Mouse (Mus musculus) layer of hippocampus, adult 11-12 months (tissue): Measurements from ENCODE around the gene Plcd3.

Source experiments
- DNase-seq: peaks from one replicate; pipeline ENCODE4 v3.0.0; 2022; ENCODE audit warnings: low spot score

Plcd3 gene

DNA sequence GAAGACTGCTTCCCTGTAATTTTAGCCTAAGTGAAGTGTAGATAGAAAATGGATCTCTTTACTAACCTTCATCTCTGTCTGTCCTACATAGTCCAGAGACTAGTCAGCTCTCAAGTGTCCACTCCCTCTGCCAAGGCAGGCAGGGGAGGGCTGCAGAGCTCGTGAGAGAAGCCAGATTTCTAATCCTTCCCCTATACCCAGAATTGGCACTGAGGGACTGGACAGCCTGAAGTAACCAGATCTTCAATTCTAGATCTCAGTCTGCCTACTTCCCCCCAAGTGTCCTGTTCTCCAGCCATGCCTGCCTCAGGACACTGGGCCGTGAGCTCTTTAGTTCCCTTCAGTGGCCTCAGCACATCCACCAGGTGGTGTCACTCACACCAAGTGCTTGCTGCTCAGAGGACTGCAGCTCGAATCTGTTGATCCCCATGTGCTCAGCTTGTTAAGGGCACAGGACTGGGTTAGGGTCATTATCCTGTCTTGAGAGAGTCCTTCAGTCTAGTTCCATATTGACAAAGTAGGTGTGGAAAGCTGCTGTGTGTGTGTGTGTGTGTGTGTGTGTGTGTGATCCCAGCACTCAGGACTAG is 42.9 kb downstream of the Plcd3 start:
- DNase-seq, result no peak

DNA sequence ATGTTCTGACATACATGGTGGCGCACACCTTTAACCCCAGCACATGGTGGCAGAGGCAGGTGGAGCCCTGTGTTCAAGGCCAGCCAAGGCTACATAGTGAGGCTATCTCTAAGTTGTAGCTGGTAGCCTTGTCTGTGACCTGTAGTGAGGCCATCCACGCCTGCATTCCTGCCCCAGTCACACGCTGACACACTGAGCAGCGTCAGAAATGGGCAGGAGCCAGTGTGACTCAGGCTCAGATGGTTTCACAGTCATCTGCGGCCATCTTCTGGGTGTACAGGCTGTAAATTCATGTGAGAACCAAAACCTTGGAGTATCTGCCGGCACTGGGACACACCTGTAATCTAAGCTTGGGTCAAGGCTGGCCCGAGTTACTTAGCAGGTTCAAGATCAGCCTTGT is 44.8 kb downstream of the Plcd3 start:
- no peak for DNase-seq

DNA sequence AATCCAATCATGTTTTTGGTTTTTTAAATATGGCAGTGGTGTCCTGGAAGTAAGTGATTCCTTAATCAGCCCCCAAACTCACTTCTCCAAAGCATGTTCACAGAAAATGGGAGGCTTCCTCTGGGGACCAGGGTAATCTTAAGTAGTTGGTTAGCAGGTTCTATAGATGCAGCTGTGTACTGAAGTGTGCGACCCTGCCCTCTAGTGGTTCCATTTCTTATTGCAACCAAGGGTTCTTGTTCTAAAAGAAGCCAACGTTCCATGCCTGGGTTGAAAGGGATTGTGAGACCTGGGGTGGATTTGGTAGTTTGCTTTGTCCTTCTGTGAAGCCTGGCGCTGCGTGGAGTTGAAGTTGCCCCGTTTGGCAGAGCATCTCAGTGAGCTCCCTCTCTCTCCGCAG is 46.7 kb downstream of the Plcd3 start:
- peak; percentile 91 for DNase-seq

DNA sequence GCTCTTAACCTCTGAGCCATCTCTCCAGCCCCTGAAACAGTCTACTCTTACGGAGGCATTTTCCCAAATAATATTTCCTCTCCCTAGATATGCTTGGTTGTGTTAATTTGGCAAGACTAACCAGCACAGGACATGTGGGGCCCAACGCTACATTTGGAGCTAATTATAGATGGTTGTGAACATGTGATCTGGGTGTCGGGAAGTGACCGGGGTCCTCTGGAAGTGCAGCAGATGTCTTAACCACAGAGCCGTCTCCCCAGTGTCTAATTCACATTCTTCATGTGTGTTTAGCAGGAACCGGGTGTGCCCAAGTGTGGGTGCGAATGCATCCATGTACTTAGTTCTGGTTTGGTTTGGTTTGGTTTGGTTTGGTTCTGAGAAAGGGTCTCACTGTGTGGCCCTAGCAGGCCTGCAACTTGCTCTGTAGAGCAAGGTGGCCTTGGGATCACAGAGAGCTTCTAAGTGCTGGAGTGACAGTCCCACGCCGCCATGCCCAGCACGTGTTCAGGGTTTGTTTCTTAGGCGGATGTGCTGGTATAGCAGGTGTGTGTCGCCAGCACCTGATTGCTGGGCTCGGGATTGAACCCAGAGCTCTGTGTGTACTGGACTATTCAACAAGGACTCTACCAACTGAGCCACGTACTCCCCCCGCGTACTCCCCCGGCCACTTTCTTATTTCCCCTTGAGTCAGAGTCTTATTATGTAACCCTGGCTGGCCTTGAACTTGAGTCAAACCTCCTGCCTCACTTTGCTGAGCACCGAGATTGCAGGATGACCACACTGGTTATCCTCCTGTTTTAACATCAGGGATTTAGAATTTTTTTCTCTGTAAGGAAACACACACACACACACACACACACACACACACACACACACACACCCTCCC is 48.0 kb downstream of the Plcd3 start:
- no peak for DNase-seq

DNA sequence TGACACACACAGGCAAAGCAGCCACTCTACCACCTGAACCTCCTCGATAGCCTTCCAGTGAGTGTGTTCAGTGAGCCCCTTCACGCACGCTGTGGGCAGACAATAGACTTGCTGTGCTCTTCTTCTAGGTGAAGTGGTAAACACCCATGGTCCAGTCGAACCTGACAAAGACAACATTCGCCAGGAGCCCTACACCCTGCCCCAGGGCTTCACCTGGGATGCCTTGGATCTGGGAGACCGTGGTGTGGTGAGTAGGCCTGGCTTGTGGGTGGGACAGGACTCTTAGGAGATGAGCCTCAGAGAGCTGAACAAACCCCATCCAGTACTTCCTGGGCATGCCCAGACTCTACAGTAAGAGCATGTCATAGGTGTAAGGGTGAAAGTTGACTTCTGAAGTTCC is 49.4 kb downstream of the Plcd3 start:
- DNase-seq, result no peak

DNA sequence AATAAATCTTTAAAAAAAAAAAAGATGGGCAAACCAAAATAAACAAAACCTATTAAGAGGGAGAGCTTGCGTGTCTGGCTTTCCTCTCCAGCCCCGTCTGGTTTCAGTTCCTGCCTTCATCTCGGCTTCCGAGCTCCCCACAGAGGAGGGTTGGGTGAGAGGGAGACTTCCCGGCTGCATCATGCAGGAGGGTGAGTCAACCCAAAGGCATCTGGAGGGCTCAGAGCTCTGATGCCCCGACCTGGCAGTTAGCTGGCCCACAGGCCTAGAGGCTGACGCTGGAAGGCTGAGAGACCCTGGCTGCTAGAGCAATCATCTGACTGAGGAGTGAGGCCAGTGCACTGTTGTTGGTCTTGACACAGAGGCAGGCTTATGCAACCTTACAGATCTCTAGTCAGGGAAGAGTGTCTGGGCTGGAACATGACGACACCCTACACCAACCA is 50.2 kb downstream of the Plcd3 start:
- DNase-seq, result peak; percentile 77

GRCm38 (mm10) chr11:103050153-103050552 is 51.3 kb downstream of the Plcd3 start:
- no peak for DNase-seq

DNA sequence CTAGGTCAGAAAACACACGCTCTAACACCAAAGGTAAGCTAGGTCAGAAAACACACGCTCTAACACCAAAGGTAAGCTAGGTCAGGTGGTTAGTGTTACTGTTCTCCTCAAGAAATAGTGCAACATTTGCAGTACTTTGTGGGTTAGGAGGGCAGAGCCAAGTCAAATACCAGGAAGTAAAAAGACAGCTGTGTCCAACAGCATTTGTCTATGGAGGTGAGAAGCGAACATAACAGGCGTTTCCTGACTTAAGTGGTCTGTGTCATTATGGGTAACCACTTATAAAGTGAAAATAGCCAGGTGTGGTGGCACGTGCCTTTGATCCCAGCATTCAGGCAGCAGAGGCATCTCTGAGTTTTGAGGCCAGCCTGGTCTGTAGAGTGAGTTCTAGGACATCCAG is 51.8 kb downstream of the Plcd3 start:
- no peak for DNase-seq

- no peak for DNase-seq
Measured at GRCm38 (mm10) chr11:103046286-103046685, 55.2 kb downstream of the Plcd3 start.

DNA sequence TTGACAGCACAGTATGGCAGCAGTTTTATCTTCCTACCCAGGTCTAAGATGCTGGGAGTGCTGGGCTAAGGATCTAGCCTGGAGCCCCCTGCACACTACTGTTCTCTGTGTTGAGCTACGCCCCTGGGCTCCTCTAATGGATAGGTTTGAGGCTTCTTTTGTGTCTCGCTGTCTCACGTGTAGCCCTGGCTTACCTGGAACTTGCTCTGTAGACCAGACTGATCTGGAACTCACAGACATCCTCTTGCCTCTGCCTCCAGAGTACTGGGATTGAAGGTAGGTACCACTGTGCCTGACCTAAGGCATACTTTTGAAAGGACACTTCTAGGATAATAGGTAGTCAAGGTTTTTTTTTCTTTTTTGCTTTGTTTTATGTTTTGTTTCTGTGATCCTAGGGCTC is 57.5 kb downstream of the Plcd3 start:
- no peak for DNase-seq

- no peak for DNase-seq
Measured at GRCm38 (mm10) chr11:103042828-103043227, 58.6 kb downstream of the Plcd3 start.

- DNase-seq, result peak; percentile 65
Measured at GRCm38 (mm10) chr11:103038037-103038436, 63.4 kb downstream of the Plcd3 start.

- no peak for DNase-seq
Measured at GRCm38 (mm10) chr11:103036881-103037465, 64.5 kb downstream of the Plcd3 start.

DNA sequence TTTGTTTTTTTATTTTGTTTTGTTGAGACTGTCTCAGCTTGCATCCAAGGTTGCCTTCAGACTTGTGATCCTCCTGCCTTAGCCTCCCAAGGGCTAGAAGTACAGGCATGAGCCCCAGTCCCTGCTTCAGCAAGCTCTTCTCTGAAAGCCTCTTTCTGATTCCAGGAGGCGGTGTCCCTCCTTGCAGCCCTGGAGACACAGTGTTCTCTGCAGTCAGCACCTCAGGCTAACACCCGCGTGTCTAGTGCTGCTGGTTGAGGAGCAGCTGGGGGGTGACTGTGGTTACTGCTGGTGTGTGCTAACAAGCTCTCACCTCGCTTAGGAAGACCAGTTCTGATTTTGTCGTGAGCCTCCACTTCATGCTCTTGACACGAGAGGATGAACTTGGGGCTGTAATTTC is 66.5 kb downstream of the Plcd3 start:
- DNase-seq, result no peak

- DNase-seq, result no peak
Measured at GRCm38 (mm10) chr11:103033030-103033429, 68.4 kb downstream of the Plcd3 start.

DNA sequence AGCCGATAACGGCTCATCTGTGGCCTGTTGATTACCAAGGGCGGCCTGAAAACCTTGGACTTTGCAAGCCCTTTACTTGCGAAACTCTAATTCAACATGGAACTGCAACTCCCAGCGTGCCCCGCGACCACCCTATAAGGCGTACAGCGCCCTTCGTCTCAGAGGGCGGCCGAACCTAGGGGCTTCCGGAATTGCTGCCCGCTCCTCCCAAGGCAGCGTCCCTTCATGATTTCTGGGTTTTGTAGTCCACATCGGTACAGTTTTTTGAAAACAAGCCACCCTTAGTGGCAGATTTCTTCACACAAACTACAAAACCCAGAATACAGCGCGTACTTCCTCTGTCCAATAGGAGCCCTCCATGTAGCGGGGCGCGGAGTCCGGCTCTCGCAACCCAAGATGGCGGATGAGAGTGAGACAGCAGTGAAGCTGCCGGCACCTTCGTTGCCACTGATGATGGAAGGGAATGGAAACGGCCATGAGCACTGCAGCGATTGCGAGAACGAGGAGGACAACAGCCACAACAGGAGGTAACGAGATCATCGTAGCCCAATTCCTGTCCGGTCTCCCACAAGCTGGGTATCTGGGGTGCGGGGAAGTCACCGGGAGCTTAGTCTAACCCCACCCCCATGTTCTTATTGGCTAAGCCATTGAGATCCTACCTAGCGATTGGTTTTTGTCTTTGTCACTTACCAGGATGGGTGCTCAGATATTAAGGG is 73.1 kb downstream of the Plcd3 start, which contains the start of the genes Nmt1 and Dcakd:
Gene Nmt1, plus strand, starts transcription at position 15 of the 716 bp plus-strand sequence.
Gene Dcakd, minus strand, starts transcription at position 158 of the 716 bp plus-strand sequence.
- DNase-seq, result peak; percentile 95

DNA sequence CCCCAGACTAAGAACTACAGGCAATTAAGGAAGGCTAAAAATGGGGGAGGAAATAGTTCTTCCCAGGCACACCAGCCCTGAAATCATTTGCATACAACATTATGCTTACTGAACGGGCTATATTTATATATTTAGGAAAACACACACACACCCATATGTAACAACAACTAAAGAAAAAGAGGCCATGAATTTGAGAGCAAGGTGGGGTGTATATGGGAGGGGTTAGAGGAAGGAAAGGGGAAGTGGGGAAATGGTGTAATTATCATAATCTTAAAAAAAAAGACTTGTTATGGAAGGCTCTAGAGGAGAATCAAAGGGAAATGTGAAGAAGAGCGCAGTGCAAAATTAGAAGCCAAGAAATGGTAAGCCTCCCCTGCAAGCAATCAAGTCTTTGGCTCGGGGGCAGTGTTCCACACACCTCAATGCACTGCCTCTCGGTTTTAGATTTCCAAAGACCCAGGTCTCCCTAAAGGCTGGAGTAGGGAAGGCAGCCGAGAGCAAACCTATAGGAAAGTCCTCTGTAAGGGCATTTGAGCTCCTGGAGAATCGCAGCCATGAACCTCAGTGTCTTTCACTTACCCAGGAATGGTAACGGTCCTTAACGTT is 73.8 kb downstream of the Plcd3 start:
- no peak for DNase-seq

GRCm38 (mm10) chr11:103026901-103027300 is 74.6 kb downstream of the Plcd3 start:
- no peak for DNase-seq

DNA sequence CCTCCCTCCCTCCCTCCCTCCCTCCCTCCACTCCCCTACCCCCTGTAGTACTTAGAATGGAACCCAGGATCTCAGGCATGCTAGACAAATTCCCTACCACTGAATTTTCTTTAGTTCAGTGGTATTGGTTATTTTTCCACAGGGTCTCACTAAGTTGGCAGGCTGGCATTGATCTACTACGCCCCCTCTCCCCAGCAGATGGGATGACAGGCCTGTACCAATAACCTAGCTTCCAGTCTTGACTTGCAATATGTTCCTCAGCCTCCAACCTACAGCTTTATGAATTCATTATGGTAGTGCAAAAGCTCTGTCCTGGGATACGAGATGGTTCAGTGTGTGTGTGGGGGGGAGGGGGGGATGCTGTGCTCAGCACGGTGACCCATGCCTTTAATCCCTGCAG is 77.5 kb downstream of the Plcd3 start:
- DNase-seq, result no peak

GRCm38 (mm10) chr11:103020713-103021335 is 80.6 kb downstream of the Plcd3 start:
- DNase-seq, result no peak
